Mouse (Mus musculus): Measurements from ENCODE around the gene Rad18.

Gene Rad18

GRCm38 (mm10) chr6:112686485-112686884, 10.0 kb downstream of the Rad18 start:
- in situ Hi-C loops (cut with MboI, MseI) = no loop called here

GRCm38 (mm10) chr6:112684065-112684464, 12.4 kb downstream of the Rad18 start:
- in situ Hi-C loops (cut with MboI, MseI) = no loop called here

GRCm38 (mm10) chr6:112632071-112632470, 64.4 kb downstream of the Rad18 start:
- in situ Hi-C loops (cut with MboI, MseI) = no loop called here

GRCm38 (mm10) chr6:112630291-112630690, 66.2 kb downstream of the Rad18 start:
- in situ Hi-C loops (cut with MboI, MseI) = no loop called here

- in situ Hi-C loops (cut with MboI, MseI) = no loop called here
These were observed 68.2 kb downstream of the Rad18 start for GRCm38 (mm10) chr6:112628301-112628700.

GRCm38 (mm10) chr6:112622321-112622720, 74.2 kb downstream of the Rad18 start:
- in situ Hi-C loops (cut with MboI, MseI) = no loop called here

- in situ Hi-C loops (cut with MboI, MseI) = no loop called here
These were observed 76.5 kb downstream of the Rad18 start for GRCm38 (mm10) chr6:112620027-112620426.

- in situ Hi-C loops (cut with MboI, MseI) = no loop called here
These were observed 78.7 kb downstream of the Rad18 start for GRCm38 (mm10) chr6:112617728-112618318.

- in situ Hi-C loops (cut with MboI, MseI) = no loop called here
These were observed 87.5 kb downstream of the Rad18 start for GRCm38 (mm10) chr6:112609027-112609426.

- in situ Hi-C loops (cut with MboI, MseI) = no loop called here
These were observed 92.6 kb downstream of the Rad18 start for GRCm38 (mm10) chr6:112603866-112604265.

GRCm38 (mm10) chr6:112594971-112595370, 101.5 kb downstream of the Rad18 start:
- in situ Hi-C loops (cut with MboI, MseI) = no loop called here

GRCm38 (mm10) chr6:112587912-112588311, 108.6 kb downstream of the Rad18 start:
- in situ Hi-C loops (cut with MboI, MseI) = no loop called here

GRCm38 (mm10) chr6:112586999-112587398, 109.5 kb downstream of the Rad18 start:
- in situ Hi-C loops (cut with MboI, MseI) = no loop called here

GRCm38 (mm10) chr6:112584961-112585360, 111.5 kb downstream of the Rad18 start:
- in situ Hi-C loops (cut with MboI, MseI) = no loop called here

- in situ Hi-C loops (cut with MboI, MseI) = no loop called here
These were observed 114.5 kb downstream of the Rad18 start for GRCm38 (mm10) chr6:112582022-112582421.

GRCm38 (mm10) chr6:112577198-112577597, 119.3 kb downstream of the Rad18 start:
- in situ Hi-C loops (cut with MboI, MseI) = no loop called here

GRCm38 (mm10) chr6:112574558-112574957, 121.9 kb downstream of the Rad18 start:
- in situ Hi-C loops (cut with MboI, MseI) = no loop called here

- in situ Hi-C loops (cut with MboI, MseI) = no loop called here
These were observed 126.1 kb downstream of the Rad18 start for GRCm38 (mm10) chr6:112570413-112570812.
